ENCODE assay signal across 1 mouse cellular context in genomic region chr8:126594481-126595000, GRCm38 (mm10).
TF ChIP-seq lines count a peak whose summit lies in the region.

No protein-coding gene starts in this region.

TF ChIP-seq in MEL, 35 proteins besides CTCF, POLR2A, EP300 and RAD21 (continued from another document):
- TF ChIP-seq UBTF (IDR thresholded peaks at IDR 0.05; ENCODE audit: borderline replicate concordance, insufficient read depth, low read depth, low read length), result peak; percentile 89; the same call in 1 of the 2 replicates
- TF ChIP-seq MYB (IDR thresholded peaks at IDR 0.05; ENCODE audit: low read depth, low read length), result no peak
- no peak for TF ChIP-seq SMC3 (IDR thresholded peaks at IDR 0.05; ENCODE audit: low read depth, low read length)
- TF ChIP-seq SIN3A (IDR thresholded peaks at IDR 0.05; ENCODE audit: low read length), result peak; percentile 21
- peak; percentile 87 for TF ChIP-seq TBP (IDR thresholded peaks at IDR 0.05; ENCODE audit: low read depth, low read length)
- TF ChIP-seq ZC3H11A (IDR thresholded peaks at IDR 0.05; ENCODE audit: low read depth, low read length), result no peak
- peak; percentile 69 for TF ChIP-seq HCFC1 (IDR thresholded peaks at IDR 0.05; ENCODE audit: low read depth, low read length)
